ENCODE assay signal across 8 mouse cellular contexts in the genomic region with DNA sequence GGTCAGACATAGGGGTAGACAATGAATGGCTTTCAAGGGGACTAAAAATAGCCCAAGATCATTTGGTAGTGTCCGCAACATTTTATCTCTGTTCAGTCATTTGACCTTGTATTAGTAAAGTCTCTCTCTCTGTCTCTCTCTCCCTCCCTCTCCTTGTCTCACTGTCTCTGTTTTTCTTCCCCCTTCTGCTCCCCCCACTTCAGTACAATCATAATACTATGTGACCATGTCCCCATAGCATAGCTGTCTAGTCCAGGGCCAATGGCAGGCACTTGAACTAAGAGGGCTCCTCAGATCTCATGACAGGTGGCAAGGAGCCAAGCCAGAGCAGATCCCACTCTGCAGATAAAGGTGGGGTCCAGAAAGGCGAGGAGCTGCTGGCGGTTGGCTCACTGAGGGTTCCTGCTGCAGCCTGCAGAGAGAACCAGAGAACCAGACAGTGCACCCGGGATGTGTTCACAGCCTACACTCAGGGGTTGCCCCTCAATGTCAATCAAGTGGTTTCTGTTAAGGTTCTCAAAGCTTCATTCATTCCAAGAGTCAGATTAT. TPM values are rescaled to one million over a fixed set of nuclear protein-coding genes. Genes with fewer than 3 reads are reported as not detected.
DNase-seq lines count a peak whose midpoint lies in the region; ATAC-seq and TF ChIP-seq lines count a peak whose summit lies in the region.

No protein-coding gene starts in this region.

- DNase-seq in thymus, postnatal 14 days = peak; percentile 6
- DNase-seq in thymus, adult 2 months = no peak
- DNase-seq in liver, embryonic 14.5 days (ENCODE audit: low read depth in 3 of 3, low spot score in 3 of 3) = no peak
- DNase-seq in stomach, postnatal 0 days (ENCODE audit: low spot score) = peak; percentile 18
- DNase-seq in layer of hippocampus, adult 9-11 months = no peak
- no peak for DNase-seq in embryo, embryonic 10 days (ENCODE audit: low spot score)
- no peak for DNase-seq in right cerebral cortex, adult 2 months (ENCODE audit: low spot score in 2 of 2)

- H3K27me3 ChIP-seq in thymus, adult 2 months (ENCODE audit: control insufficient read depth, insufficient read depth, low read length) = no peaks in the 10 kb centered on the region
- no peaks in the 10 kb centered on the region for H3K27me3 ChIP-seq in heart, embryonic 12.5 days (replicated peaks)
- H3K27me3 ChIP-seq in liver, embryonic 14.5 days (ENCODE audit: control insufficient read depth, insufficient read depth, low read length) = no peaks in the 10 kb centered on the region
- H3K27me3 ChIP-seq in stomach, postnatal 0 days (ENCODE audit: control insufficient read depth, insufficient read depth, low read length) = no peaks in the 10 kb centered on the region

- peak; percentile 89 for ATAC-seq in heart, embryonic 12.5 days (ENCODE audit: insufficient number of reproducible peaks, low FRiP score)
- ATAC-seq in liver, embryonic 14.5 days (ENCODE audit: insufficient read depth) = peak; percentile 76
- peak; percentile 50 for ATAC-seq in stomach, postnatal 0 days (ENCODE audit: low FRiP score, low TSS enrichment)

- no peaks in the 10 kb centered on the region for H3K36me3 ChIP-seq in thymus, adult 2 months (ENCODE audit: control insufficient read depth, insufficient read depth, low read length)
- no peaks in the 10 kb centered on the region for H3K36me3 ChIP-seq in heart, embryonic 12.5 days
- H3K36me3 ChIP-seq in liver, embryonic 14.5 days (replicated peaks; ENCODE audit: control insufficient read depth, insufficient read depth, low read depth) = no peaks in the 10 kb centered on the region
- H3K36me3 ChIP-seq in stomach, postnatal 0 days (ENCODE audit: control insufficient read depth, insufficient read depth, low read length) = no peaks in the 10 kb centered on the region

- no peak for TF ChIP-seq EP300 in liver, embryonic 14.5 days (IDR thresholded peaks at IDR 0.05; ENCODE audit: low read depth)
- no peak for TF ChIP-seq EP300 in stomach, postnatal 0 days (optimal IDR thresholded peaks at IDR 0.05)

- WGBS in thymus, adult 2 months = 31% methylated on average over 4 of the region's 4 CpGs
- WGBS in heart, embryonic 12.5 days = 8% methylated on average over 4 of the region's 4 CpGs
- 17% methylated on average over 4 of the region's 4 CpGs for WGBS in liver, embryonic 14.5 days (ENCODE audit: insufficient replicate concordance)
- WGBS in stomach, postnatal 0 days = 36% methylated on average over 4 of the region's 4 CpGs

- TF ChIP-seq POLR2A in thymus, adult 2 months (IDR thresholded peaks at IDR 0.05; ENCODE audit: control insufficient read depth, extremely low read depth, insufficient read depth, low read length, poor library complexity) = no peak

- no peak overlapping the region for H3K27ac ChIP-seq in thymus, adult 2 months (ENCODE audit: control insufficient read depth, insufficient read depth, low read length)
- H3K27ac ChIP-seq in heart, embryonic 12.5 days (ENCODE audit: poor library complexity, severe bottlenecking) = peak overlapping the region; percentile 95
- H3K27ac ChIP-seq in liver, embryonic 14.5 days = no peak overlapping the region
- H3K27ac ChIP-seq in stomach, postnatal 0 days (replicated peaks) = peak overlapping the region; percentile 61

- peak overlapping the region; percentile 40 for H3K4me2 ChIP-seq in heart, embryonic 12.5 days
- peak overlapping the region; percentile 23; the same call in 1 of the 2 replicates for H3K4me2 ChIP-seq in liver, embryonic 14.5 days (ENCODE audit: low read depth)
- peak overlapping the region; percentile 20; the same call in 1 of the 2 replicates for H3K4me2 ChIP-seq in stomach, postnatal 0 days (replicated peaks; ENCODE audit: low read depth)

- no peaks in the 10 kb centered on the region for H3K9me3 ChIP-seq in heart, embryonic 12.5 days (replicated peaks)
- H3K9me3 ChIP-seq in liver, embryonic 14.5 days (ENCODE audit: control insufficient read depth, low read length) = no peaks in the 10 kb centered on the region
- no peaks in the 10 kb centered on the region for H3K9me3 ChIP-seq in stomach, postnatal 0 days (ENCODE audit: control insufficient read depth, low read length)

- no peak for TF ChIP-seq CTCF in thymus, adult 2 months (IDR thresholded peaks at IDR 0.05; ENCODE audit: borderline replicate concordance, control insufficient read depth, extremely low read depth, insufficient read depth, low read length, poor library complexity)
- no peak for TF ChIP-seq CTCF in liver, embryonic 14.5 days (IDR thresholded peaks at IDR 0.05; ENCODE audit: low read depth)
- no peak for TF ChIP-seq CTCF in stomach, postnatal 0 days (IDR thresholded peaks at IDR 0.05; ENCODE audit: low read depth)

- H3K4me1 ChIP-seq in thymus, adult 2 months (replicated peaks; ENCODE audit: control insufficient read depth, insufficient read depth, low read length) = peaks cover 10% of the 10 kb centered on the region
- H3K4me1 ChIP-seq in heart, embryonic 12.5 days (replicated peaks) = peaks cover 33% of the 10 kb centered on the region
- H3K4me1 ChIP-seq in liver, embryonic 14.5 days (replicated peaks; ENCODE audit: control insufficient read depth in 2 of 2, insufficient read depth in 2 of 2, low read length in 1 of 2) = peaks cover 3 to 17% of the 10 kb centered on the region in 2 experiments; a peak in 3 of 4 replicates
- no peaks in the 10 kb centered on the region; the same call in 1 of the 2 replicates for H3K4me1 ChIP-seq in stomach, postnatal 0 days (replicated peaks; ENCODE audit: control insufficient read depth, insufficient read depth)

- no peak overlapping the region for H3K4me3 ChIP-seq in thymus, adult 2 months (ENCODE audit: control insufficient read depth, insufficient read depth, low read length)
- no peak overlapping the region for H3K4me3 ChIP-seq in heart, embryonic 12.5 days
- H3K4me3 ChIP-seq in liver, embryonic 14.5 days (ENCODE audit: insufficient read depth in 1 of 2, low read depth in 2 of 2, low read length in 2 of 2) = no peak overlapping the region
- no peak overlapping the region for H3K4me3 ChIP-seq in stomach, postnatal 0 days (ENCODE audit: low read depth, low read length)

- no peak overlapping the region for H3K9ac ChIP-seq in heart, embryonic 12.5 days
- no peak overlapping the region for H3K9ac ChIP-seq in liver, embryonic 14.5 days (replicated peaks)
- no peak overlapping the region for H3K9ac ChIP-seq in stomach, postnatal 0 days (ENCODE audit: low read length)

RNA-seq across cellular contexts. Expression of a gene that starts 34.9 kb away (rescaled TPM):
- polyA plus RNA-seq in thymus, adult 2 months (2012; rRNA removed) = 13.0 and 32.6 TPM in 2 replicates
- polyA plus RNA-seq in heart, embryonic 12.5 days (2016; fragmentation: Nextera tagmentation; extraction: Ambion mirVana) = 38.1 and 38.6 TPM in 2 replicates
- polyA plus RNA-seq in liver, embryonic 14.5 days (2012; rRNA removed) = 7.1 and 8.8 TPM in 2 replicates
- polyA plus RNA-seq in liver, embryonic 14.5 days (2014; fragmentation: Nextera tagmentation; extraction: Ambion mirVana) = 8.1 and 9.4 TPM in 2 replicates
- 14.5 and 16.6 TPM in 2 replicates for polyA plus RNA-seq in stomach, postnatal 0 days (2015; fragmentation: Nextera tagmentation; extraction: Ambion mirVana)

Comparison
In these comparisons a context has a peak if more than half of its experiments do, and no peak if none do; other contexts are left out.
1. DNase-seq: peak in thymus, postnatal 14 days (single experiment) and stomach, postnatal 0 days (single experiment); none in thymus, adult 2 months (single experiment), liver, embryonic 14.5 days (0 of 3), layer of hippocampus, adult 9-11 months (single experiment), embryo, embryonic 10 days (single experiment) and right cerebral cortex, adult 2 months (0 of 2).
2. H3K27ac ChIP-seq: peak in heart, embryonic 12.5 days (single experiment) and stomach, postnatal 0 days (single experiment); none in thymus, adult 2 months (single experiment) and liver, embryonic 14.5 days (single experiment).
3. Peak in every context shown above with its lines, with median percentiles within 50 percentile points of each other: ATAC-seq and H3K4me2 ChIP-seq.